In the genomic region with DNA sequence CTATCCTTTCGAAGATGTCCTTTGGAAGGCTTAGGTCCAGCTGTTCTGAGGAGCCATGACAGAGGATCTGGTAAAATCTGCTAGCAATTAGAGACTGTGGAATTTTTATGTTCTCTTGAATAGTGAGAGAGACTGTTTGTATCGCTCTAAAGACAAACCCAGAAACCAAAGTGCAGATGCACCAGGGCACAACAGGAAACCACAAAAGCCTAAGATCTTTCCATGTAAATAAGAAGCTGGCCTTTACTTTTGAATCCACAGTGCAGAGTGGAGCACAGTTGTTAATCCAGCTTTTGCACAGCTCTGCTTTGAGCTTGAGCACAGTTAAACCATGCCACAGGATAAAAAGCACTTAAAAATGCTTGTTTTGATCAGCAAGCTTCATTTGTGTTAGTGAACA, we compare ENCODE assay signal across 25 mouse cellular contexts.
A peak's percentile ranks its signal among the peaks of the same experiment; 100 is the strongest.
DNase-seq lines count a peak whose midpoint lies in the region; ATAC-seq and TF ChIP-seq lines count a peak whose summit lies in the region.
"Had no signal": no experiment of that assay in that cellular context is flagged by ENCODE, and none has a peak within 500 bp of the region (broad histone marks: within the 10 kb centered on the region; RNA-seq: fewer than 3 reads in every experiment).

No protein-coding gene starts in this region.

- no peak for ATAC-seq in forebrain, postnatal 0 days
- ATAC-seq in embryonic facial prominence, embryonic 11.5 days (replicated peaks; ENCODE audit: insufficient number of reproducible peaks, low FRiP score, low TSS enrichment, low read depth) = no peak
- ATAC-seq in limb, embryonic 12.5 days (ENCODE audit: insufficient number of reproducible peaks, insufficient read depth, low FRiP score, low TSS enrichment, low read depth) = no peak
- ATAC-seq: forebrain, embryonic 15.5 days; intestine, postnatal 0 days; liver, embryonic 12.5 days; liver, postnatal 0 days; lung, postnatal 0 days; Patski had no signal

- intact Hi-C loops in gastrocnemius, adult 2 months (cut with DNase I) = no loop called here

- no peak overlapping the region for H3K4me3 ChIP-seq in forebrain, embryonic 10.5 days
- no peak overlapping the region for H3K4me3 ChIP-seq in forebrain, postnatal 0 days (ENCODE audit: low read depth, low read length)
- no peak overlapping the region for H3K4me3 ChIP-seq in embryonic facial prominence, embryonic 11.5 days (ENCODE audit: low read depth, low read length)
- no peak overlapping the region for H3K4me3 ChIP-seq in limb, embryonic 12.5 days (replicated peaks)
- H3K4me3 ChIP-seq in gastrocnemius, adult 2 months = no peak overlapping the region
- H3K4me3 ChIP-seq: forebrain, embryonic 15.5 days; heart, embryonic 12.5 days; hindbrain, embryonic 13.5 days; liver, embryonic 12.5 days; neural tube, embryonic 15.5 days had no signal

- H3K27ac ChIP-seq in forebrain, embryonic 10.5 days = peak overlapping the region; percentile 51; the same call in 1 of the 2 replicates
- no peak overlapping the region for H3K27ac ChIP-seq in forebrain, postnatal 0 days (ENCODE audit: low read depth, low read length)
- H3K27ac ChIP-seq in embryonic facial prominence, embryonic 11.5 days (replicated peaks; ENCODE audit: low read depth, low read length) = no peak overlapping the region
- peak overlapping the region; percentile 77; the same call in 1 of the 2 replicates for H3K27ac ChIP-seq in limb, embryonic 12.5 days
- H3K27ac ChIP-seq in gastrocnemius, adult 2 months = no peak overlapping the region
- H3K27ac ChIP-seq: forebrain, embryonic 15.5 days; hindbrain, embryonic 13.5 days; liver, embryonic 12.5 days; neural tube, embryonic 15.5 days had no signal

- WGBS in forebrain, embryonic 10.5 days = 71% methylated on average over 2 of the region's 2 CpGs
- WGBS in forebrain, postnatal 0 days = 82% methylated on average over 2 of the region's 2 CpGs
- whole genome bisulfite sequencing in embryonic facial prominence, embryonic 11.5 days = 29% methylated on average over 2 of the region's 2 CpGs
- 26% methylated on average over 2 of the region's 2 CpGs for WGBS in limb, embryonic 12.5 days

- H3K9ac ChIP-seq in forebrain, postnatal 0 days = no peak overlapping the region
- H3K9ac ChIP-seq in embryonic facial prominence, embryonic 11.5 days (replicated peaks; ENCODE audit: low read length) = no peak overlapping the region
- no peak overlapping the region for H3K9ac ChIP-seq in limb, embryonic 12.5 days (replicated peaks)
- H3K9ac ChIP-seq: forebrain, embryonic 15.5 days; heart, embryonic 12.5 days; hindbrain, embryonic 13.5 days; liver, embryonic 12.5 days; liver, postnatal 0 days; neural tube, embryonic 15.5 days had no signal

- H3K4me1 ChIP-seq in forebrain, embryonic 10.5 days = peaks cover 15% of the 10 kb centered on the region
- H3K4me1 ChIP-seq in forebrain, postnatal 0 days (ENCODE audit: insufficient read depth) = no peaks in the 10 kb centered on the region
- no peaks in the 10 kb centered on the region for H3K4me1 ChIP-seq in embryonic facial prominence, embryonic 11.5 days (ENCODE audit: control insufficient read depth, insufficient read depth, low read length)
- peaks cover 17% of the 10 kb centered on the region for H3K4me1 ChIP-seq in limb, embryonic 12.5 days (replicated peaks)
- H3K4me1 ChIP-seq: forebrain, embryonic 15.5 days; hindbrain, embryonic 13.5 days; neural tube, embryonic 15.5 days had no signal

- peaks cover 3% of the 10 kb centered on the region; the same call in 1 of the 2 replicates for H3K27me3 ChIP-seq in forebrain, embryonic 10.5 days (ENCODE audit: poor library complexity, severe bottlenecking)
- H3K27me3 ChIP-seq in forebrain, postnatal 0 days (ENCODE audit: insufficient read depth, low read length) = no peaks in the 10 kb centered on the region
- no peaks in the 10 kb centered on the region for H3K27me3 ChIP-seq in embryonic facial prominence, embryonic 11.5 days (ENCODE audit: control insufficient read depth, insufficient read depth, low read length)
- no peaks in the 10 kb centered on the region; the same call in 1 of the 2 replicates for H3K27me3 ChIP-seq in limb, embryonic 12.5 days
- H3K27me3 ChIP-seq: forebrain, embryonic 15.5 days; heart, embryonic 12.5 days; hindbrain, embryonic 13.5 days; liver, embryonic 12.5 days; neural tube, embryonic 15.5 days; Patski had no signal

- H3K36me3 ChIP-seq in forebrain, embryonic 10.5 days (replicated peaks) = no peaks in the 10 kb centered on the region
- no peaks in the 10 kb centered on the region for H3K36me3 ChIP-seq in forebrain, postnatal 0 days (ENCODE audit: insufficient read depth)
- H3K36me3 ChIP-seq in embryonic facial prominence, embryonic 11.5 days (replicated peaks; ENCODE audit: control insufficient read depth, insufficient read depth, low read depth, low read length) = no peaks in the 10 kb centered on the region
- H3K36me3 ChIP-seq in limb, embryonic 12.5 days = no peaks in the 10 kb centered on the region
- H3K36me3 ChIP-seq: forebrain, embryonic 15.5 days; heart, embryonic 12.5 days; hindbrain, embryonic 13.5 days; liver, embryonic 12.5 days; neural tube, embryonic 15.5 days had no signal

- H3K9me3 ChIP-seq in forebrain, embryonic 10.5 days = no peaks in the 10 kb centered on the region
- H3K9me3 ChIP-seq in forebrain, postnatal 0 days (ENCODE audit: low read length) = no peaks in the 10 kb centered on the region
- no peaks in the 10 kb centered on the region for H3K9me3 ChIP-seq in embryonic facial prominence, embryonic 11.5 days (replicated peaks; ENCODE audit: control insufficient read depth, low read length)
- no peaks in the 10 kb centered on the region for H3K9me3 ChIP-seq in limb, embryonic 12.5 days
- H3K9me3 ChIP-seq: forebrain, embryonic 15.5 days; heart, embryonic 12.5 days; hindbrain, embryonic 13.5 days; liver, embryonic 12.5 days; neural tube, embryonic 15.5 days had no signal

- no peak for TF ChIP-seq CTCF in forebrain, postnatal 0 days (IDR thresholded peaks at IDR 0.05; ENCODE audit: low read depth)
- no peak for TF ChIP-seq CTCF in gastrocnemius, adult 2 months (IDR thresholded peaks at IDR 0.05)

- no peak overlapping the region for H3K4me2 ChIP-seq in forebrain, postnatal 0 days (ENCODE audit: low read depth)
- no peak overlapping the region for H3K4me2 ChIP-seq in embryonic facial prominence, embryonic 11.5 days (ENCODE audit: low read depth, low read length)
- no peak overlapping the region for H3K4me2 ChIP-seq in limb, embryonic 12.5 days
- H3K4me2 ChIP-seq: forebrain, embryonic 15.5 days; heart, embryonic 12.5 days; hindbrain, embryonic 13.5 days; liver, embryonic 12.5 days; neural tube, embryonic 15.5 days had no signal

- no peak for DNase-seq in forebrain, embryonic 10.5 days (ENCODE audit: extremely low spot score, low spot score)
- no peak for DNase-seq in forebrain, postnatal 0 days
- DNase-seq in embryonic facial prominence, embryonic 11.5 days (ENCODE audit: low spot score) = peak; percentile 57
- no peak for DNase-seq in adrenal gland, adult 8-10 months
- DNase-seq in lung, adult 18-20 months = no peak
- DNase-seq in gastrocnemius, adult 2 months = no peak
- DNase-seq: adrenal gland, postnatal 14 days; cerebellum, adult 11 months; cerebellum, adult 9-11 months; heart, postnatal 4 days; kidney, adult 9 months; kidney, postnatal 25 days; liver, postnatal 0 days; lung, postnatal 4 days; midbrain, embryonic 14.5 days; right cerebral cortex, postnatal 4 days had no signal

Comparison
In these comparisons a context has a peak if more than half of its experiments do, and no peak if none do; other contexts are left out.
1. H3K27ac ChIP-seq: peak in forebrain, embryonic 10.5 days (single experiment) and limb, embryonic 12.5 days (single experiment); none in forebrain, postnatal 0 days (single experiment), embryonic facial prominence, embryonic 11.5 days (single experiment) and gastrocnemius, adult 2 months (single experiment).